Mouse (Mus musculus) ES-E14 (cell line): Measurements from ENCODE around the gene Pde2a.

Source experiments
- CHD2 ChIP-seq: IDR thresholded peaks from 2 replicates; pipeline ENCODE4 v1.6.1; 2014; ENCODE audit warnings: mild to moderate bottlenecking, low read depth, low read length, inconsistent platforms
- HCFC1 ChIP-seq: IDR thresholded peaks from 2 replicates; pipeline ENCODE4 v1.6.1; 2012; ENCODE audit warnings: low read length, inconsistent platforms, borderline replicate concordance; ENCODE audit not compliant: insufficient read depth
- MAFK ChIP-seq: IDR thresholded peaks from 2 replicates; pipeline ENCODE4 v1.6.1; 2014; ENCODE audit warnings: mild to moderate bottlenecking, low read depth, low read length, inconsistent platforms; ENCODE audit not compliant: insufficient read depth
- ZC3H11A ChIP-seq: IDR thresholded peaks from 2 replicates; pipeline ENCODE4 v1.6.1; 2012; ENCODE audit warnings: low read depth, mild to moderate bottlenecking, inconsistent platforms, low read length, borderline replicate concordance
- ZNF384 ChIP-seq: IDR thresholded peaks from 2 replicates; pipeline ENCODE4 v1.6.1; 2012; ENCODE audit warnings: low read depth, low read length, inconsistent platforms

GRCm38 (mm10) chr7:101397175-101397574 is 24.3 kb upstream of the Pde2a start:
- TF ChIP-seq HCFC1 (no peak), MAFK (no peak), ZC3H11A (no peak), CHD2 (no peak), ZNF384 (no peak)
